Mouse (Mus musculus): ENCODE data around the gene Tvp23a. TPM values are rescaled to one million over a fixed set of nuclear protein-coding genes. Genes with fewer than 3 reads are reported as not detected.
A peak's percentile ranks its signal among the peaks of the same experiment; 100 is the strongest.

Gene Tvp23a
- polyA plus RNA-seq, 1 experiment: 4.9 TPM

- DNase-seq (ENCODE audit: low spot score): peak; percentile 56
These were observed 52.2 kb downstream of the Tvp23a start, which contains the start of gene Tekt5 for GRCm38 (mm10) chr16:10394699-10395540. Gene Tekt5, minus strand, starts transcription at chr16:10395490.

- no peak for DNase-seq (ENCODE audit: low spot score)
These were observed 54.6 kb downstream of the Tvp23a start for GRCm38 (mm10) chr16:10392587-10392986.

- no peak for DNase-seq (ENCODE audit: low spot score)
These were observed 58.4 kb downstream of the Tvp23a start for GRCm38 (mm10) chr16:10388634-10389365.

- peak; percentile 37 for DNase-seq (ENCODE audit: low spot score)
These were observed 61.9 kb downstream of the Tvp23a start for GRCm38 (mm10) chr16:10385261-10385660.

- DNase-seq (ENCODE audit: low spot score): no peak
These were observed 62.6 kb downstream of the Tvp23a start for GRCm38 (mm10) chr16:10384544-10384943.

GRCm38 (mm10) chr16:10384060-10384497 lies 63.1 kb downstream of the Tvp23a start:
- no peak for DNase-seq (ENCODE audit: low spot score)

GRCm38 (mm10) chr16:10379531-10379930 lies 67.6 kb downstream of the Tvp23a start:
- DNase-seq (ENCODE audit: low spot score): no peak

GRCm38 (mm10) chr16:10377286-10377685 lies 69.9 kb downstream of the Tvp23a start:
- no peak for DNase-seq (ENCODE audit: low spot score)

- DNase-seq (ENCODE audit: low spot score): no peak
These were observed 72.7 kb downstream of the Tvp23a start for GRCm38 (mm10) chr16:10374254-10375011.

GRCm38 (mm10) chr16:10372372-10372771 lies 74.8 kb downstream of the Tvp23a start:
- no peak for DNase-seq (ENCODE audit: low spot score)

Other genes with a start within 250 kb of the Tvp23a start
- 87.9 and 90.7 TPM in 2 replicates for gene Emp2, start 133.4 kb downstream of the Tvp23a start, polyA plus RNA-seq (2012; rRNA removed)
- gene Tekt5, start 51.9 kb downstream of the Tvp23a start, polyA plus RNA-seq (2012; rRNA removed): 1.3 and 1.4 TPM in 2 replicates
- gene Nubp1, start 35.4 kb downstream of the Tvp23a start, polyA plus RNA-seq (2012; rRNA removed): 24.2 and 31.7 TPM in 2 replicates
- gene Ciita, start 32.7 kb upstream of the Tvp23a start, polyA plus RNA-seq (2012; rRNA removed): 3.0 and 4.2 TPM in 2 replicates
- gene Dexi, start 95.7 kb upstream of the Tvp23a start, polyA plus RNA-seq (2012; rRNA removed): 32.1 and 35.1 TPM in 2 replicates
- 10.0 and 12.8 TPM in 2 replicates for gene Clec16a, start 98.0 kb upstream of the Tvp23a start, polyA plus RNA-seq (2012; rRNA removed)

All from urinary bladder, adult 2 months (tissue).